Comparison of ENCODE assay signal across 9 mouse cellular contexts in the genomic region with DNA sequence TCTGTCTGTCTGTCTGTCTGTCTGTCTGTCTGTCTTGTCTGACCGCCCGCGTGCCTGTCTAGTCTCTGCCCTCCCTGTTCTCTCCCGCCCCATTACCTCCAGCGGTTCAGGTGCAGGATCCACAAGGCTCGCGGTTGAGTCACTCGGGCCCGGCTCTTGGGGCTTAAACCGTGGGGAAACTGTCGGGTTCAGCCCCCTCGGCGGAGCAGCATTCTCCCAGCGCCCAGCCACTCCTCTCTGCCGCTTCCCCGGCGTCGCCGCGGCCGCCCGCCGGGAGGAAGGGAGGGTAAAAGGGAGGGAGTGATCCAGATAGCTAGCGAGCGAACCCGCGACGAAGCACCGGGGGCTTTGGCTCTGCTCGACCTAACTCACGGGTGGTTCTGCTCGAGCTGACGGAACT. TPM values are rescaled to one million over a fixed set of nuclear protein-coding genes. Genes with fewer than 3 reads are reported as not detected.
DNase-seq lines count a peak whose midpoint lies in the region; ATAC-seq and TF ChIP-seq lines count a peak whose summit lies in the region.
"Had no signal": no experiment of that assay in that cellular context is flagged by ENCODE, and none has a peak within 500 bp of the region (broad histone marks: within the 10 kb centered on the region; RNA-seq: fewer than 3 reads in every experiment).

Wnt10b (minus strand) TSS at position 389 of the 400 bp plus-strand sequence.

- ATAC-seq in kidney, embryonic 15.5 days (replicated peaks; ENCODE audit: low FRiP score), result no peak
- no peak for ATAC-seq in hindbrain, embryonic 14.5 days (ENCODE audit: low FRiP score)
- ATAC-seq in midbrain, postnatal 0 days (ENCODE audit: low FRiP score), result no peak

- H3K9ac ChIP-seq in kidney, embryonic 15.5 days, result no peak within 1 kb of the TSS
- no peak within 1 kb of the TSS for H3K9ac ChIP-seq in hindbrain, embryonic 14.5 days
- H3K9ac ChIP-seq in midbrain, postnatal 0 days (replicated peaks; ENCODE audit: low read length, poor library complexity, severe bottlenecking), result 0 out of 2 replicates have a peak within 1 kb of the TSS, but pooled peaks have one; percentile 19

- H3K27ac ChIP-seq in kidney, embryonic 15.5 days, result no peak within 1 kb of the TSS
- no peak within 1 kb of the TSS for H3K27ac ChIP-seq in hindbrain, embryonic 14.5 days
- H3K27ac ChIP-seq in midbrain, postnatal 0 days (ENCODE audit: low read depth, low read length), result no peak within 1 kb of the TSS
- H3K27ac ChIP-seq: macrophage had no signal

- peak within 1 kb of the TSS; percentile 52 for H3K4me2 ChIP-seq in kidney, embryonic 15.5 days
- peak within 1 kb of the TSS; percentile 45 for H3K4me2 ChIP-seq in hindbrain, embryonic 14.5 days (replicated peaks)
- H3K4me2 ChIP-seq in midbrain, postnatal 0 days (ENCODE audit: low read depth, low read length, poor library complexity, severe bottlenecking), result peak within 1 kb of the TSS; percentile 48

- H3K4me3 ChIP-seq in kidney, embryonic 15.5 days (replicated peaks), result peak within 1 kb of the TSS; percentile 32
- peak within 1 kb of the TSS; percentile 20 for H3K4me3 ChIP-seq in hindbrain, embryonic 14.5 days (replicated peaks; ENCODE audit: low read length)
- H3K4me3 ChIP-seq in midbrain, postnatal 0 days (ENCODE audit: low read depth, low read length), result peak within 1 kb of the TSS; percentile 29

- peaks cover 43% of the 10 kb centered on the region for H3K4me1 ChIP-seq in kidney, embryonic 15.5 days
- H3K4me1 ChIP-seq in hindbrain, embryonic 14.5 days (replicated peaks; ENCODE audit: control insufficient read depth, insufficient read depth, low read length), result peaks cover 25% of the 10 kb centered on the region
- H3K4me1 ChIP-seq in midbrain, postnatal 0 days (ENCODE audit: insufficient read depth, low read length), result peaks cover 3% of the 10 kb centered on the region; the same call in 1 of the 2 replicates

- H3K36me3 ChIP-seq in kidney, embryonic 15.5 days, result no peaks in the 10 kb centered on the region
- H3K36me3 ChIP-seq in hindbrain, embryonic 14.5 days (replicated peaks; ENCODE audit: control insufficient read depth, insufficient read depth), result no peaks in the 10 kb centered on the region
- no peaks in the 10 kb centered on the region for H3K36me3 ChIP-seq in midbrain, postnatal 0 days (ENCODE audit: insufficient read depth, low read length)

- no peaks in the 10 kb centered on the region for H3K9me3 ChIP-seq in kidney, embryonic 15.5 days (replicated peaks)
- no peaks in the 10 kb centered on the region for H3K9me3 ChIP-seq in hindbrain, embryonic 14.5 days (ENCODE audit: control insufficient read depth, low read length)
- no peaks in the 10 kb centered on the region for H3K9me3 ChIP-seq in midbrain, postnatal 0 days (ENCODE audit: low read length)

- peaks cover 99% of the 10 kb centered on the region for H3K27me3 ChIP-seq in kidney, embryonic 15.5 days
- peaks cover 98% of the 10 kb centered on the region for H3K27me3 ChIP-seq in hindbrain, embryonic 14.5 days (ENCODE audit: control insufficient read depth, insufficient read depth, low read length)
- H3K27me3 ChIP-seq in midbrain, postnatal 0 days (ENCODE audit: insufficient read depth, low read length), result peaks cover 81% of the 10 kb centered on the region

- no peak for DNase-seq in kidney, postnatal 14 days
- DNase-seq in adrenal gland, postnatal 36 days, result peak; percentile 41 to 51
- DNase-seq in hindbrain, embryonic 14.5 days (ENCODE audit: low spot score), result no peak
- DNase-seq in midbrain, postnatal 0 days (ENCODE audit: low spot score), result no peak
- DNase-seq in layer of hippocampus, adult 9-11 months, result no peak
- DNase-seq in right cerebral cortex, postnatal 10 days (ENCODE audit: low spot score in 2 of 2), result no peak
- no peak for DNase-seq in cerebellum, adult 9-10 months

- TF ChIP-seq CTCF in midbrain, postnatal 0 days (IDR thresholded peaks at IDR 0.05), result no peak

- WGBS in kidney, embryonic 15.5 days, result under 1% methylated on average over 31 of the region's 33 CpGs
- WGBS in hindbrain, embryonic 14.5 days, result 2% methylated on average over 21 of the region's 33 CpGs
- 1% methylated on average over 24 of the region's 33 CpGs for WGBS in midbrain, postnatal 0 days

RNA-seq across cellular contexts. Expression of gene Wnt10b, which starts in this region (rescaled TPM):
- 0.12 and 0.31 TPM in 2 replicates for polyA plus RNA-seq in kidney, embryonic 15.5 days (2015; fragmentation: Nextera tagmentation; extraction: Ambion mirVana)
- total RNA-seq in adrenal gland, postnatal 36 days (2021), result 1 to 10 TPM; 1.1 to 1.3 TPM
- polyA plus RNA-seq in hindbrain, embryonic 14.5 days (2014; fragmentation: Nextera tagmentation; extraction: Ambion mirVana), result not detected in 2 replicates
- total RNA-seq in midbrain, postnatal 0 days (2014; rRNA removed), result 0.38 and 1.5 TPM in 2 replicates
- polyA plus RNA-seq in midbrain, postnatal 0 days (2015; fragmentation: Nextera tagmentation; extraction: Ambion mirVana), result not detected in 2 replicates
- polyA plus RNA-seq: macrophage had no signal

Comparison
In these comparisons a context has a peak if more than half of its experiments do, and no peak if none do; other contexts are left out.
1. DNase-seq: peak in adrenal gland, postnatal 36 days (2 of 2); none in kidney, postnatal 14 days (single experiment), hindbrain, embryonic 14.5 days (single experiment), midbrain, postnatal 0 days (single experiment), layer of hippocampus, adult 9-11 months (single experiment), right cerebral cortex, postnatal 10 days (0 of 2) and cerebellum, adult 9-10 months (single experiment).
2. Peak in every context shown above with its lines, with median percentiles within 50 percentile points of each other: H3K4me2 ChIP-seq and H3K4me3 ChIP-seq.